Mouse (Mus musculus) stomach, embryonic 15.5 days (tissue): ENCODE results near the gene Sbp. TPM values are rescaled to one million over a fixed set of nuclear protein-coding genes. Genes with fewer than 3 reads are reported as not detected.

Experiments used
- ATAC-seq: fragments of 200-750 bp; cut with Nextera tagmentation; 2 replicates; pipeline ENCODE4 v1.8.0; 2017; ENCODE audit warnings: low read depth, moderate number of reproducible peaks, moderate TSS enrichment; ENCODE audit not compliant: insufficient read depth, low FRiP score
- H3K27ac ChIP-seq: fragments of 300-500 bp; sonication (generic); 2 replicates; pipeline ENCODE4 v1.5.1; 2015; ENCODE audit warnings: mild to moderate bottlenecking, inconsistent platforms
- H3K27me3 ChIP-seq: fragments of 300-500 bp; sonication (generic); replicated peaks from 2 replicates; pipeline ENCODE4 v1.6.1; 2015; ENCODE audit warnings: inconsistent platforms
- H3K36me3 ChIP-seq: fragments of 300-500 bp; sonication (generic); 2 replicates; pipeline ENCODE4 v1.6.1; 2015; ENCODE audit warnings: inconsistent platforms
- H3K4me1 ChIP-seq: fragments of 300-500 bp; sonication (generic); 2 replicates; pipeline ENCODE4 v1.6.1; 2015; ENCODE audit warnings: inconsistent platforms
- H3K4me2 ChIP-seq: fragments of 300-500 bp; sonication (generic); 2 replicates; pipeline ENCODE4 v1.6.1; 2015; ENCODE audit warnings: mild to moderate bottlenecking, inconsistent platforms
- H3K4me3 ChIP-seq: fragments of 300-500 bp; sonication (generic); replicated peaks from 2 replicates; pipeline ENCODE4 v1.5.1; 2015; ENCODE audit warnings: inconsistent platforms
- H3K9ac ChIP-seq: fragments of 300-500 bp; sonication (generic); 2 replicates; pipeline ENCODE4 v1.6.1; 2015; ENCODE audit warnings: inconsistent platforms
- H3K9me3 ChIP-seq: fragments of 300-500 bp; sonication (generic); 2 replicates; pipeline ENCODE4 v1.6.1; 2016; ENCODE audit warnings: inconsistent platforms
- WGBS: fragments of 180-500 bp; shearing (Covaris S2); methylation state at CpG from one replicate; pipeline ENCODE4 v1.1.7; 2015; 5-methylcytosine and 5-hydroxymethylcytosine counted together
- polyA plus RNA-seq: library from polyadenylated mRNA; unstranded; fragments of >200 nt; fragmentation: Nextera tagmentation; extraction: Ambion mirVana; gene quantifications from 2 replicates; pipeline ENCODE4 v1.2.1, GENCODE M21; 2015

Sbp gene
- polyA plus RNA-seq, 1 experiment from 2014 or later: not detected

- ATAC-seq: peak; percentile 73; the same call in 1 of the 2 replicates
- Histone ChIP-seq H3K27me3 (no peaks in the 10 kb centered on the region), H3K4me1 (peaks cover 13% of the 10 kb centered on the region), H3K9ac (peak overlapping the region; percentile 29; the same call in 1 of the 2 replicates), H3K27ac (no peak overlapping the region), H3K36me3 (no peaks in the 10 kb centered on the region), H3K4me3 (peak overlapping the region; percentile 28), H3K4me2 (peak overlapping the region; percentile 68), H3K9me3 (no peaks in the 10 kb centered on the region)
- 12% methylated on average over 31 of the region's 31 CpGs for WGBS
These were observed 52.3 kb downstream of the Sbp start for GRCm38 (mm10) chr17:23993559-23994428.

- WGBS: 75% methylated on average over 7 of the region's 7 CpGs
- Histone ChIP-seq H3K4me2 (no peak overlapping the region), H3K36me3 (no peaks in the 10 kb centered on the region), H3K4me3 (no peak overlapping the region), H3K27ac (no peak overlapping the region), H3K9ac (no peak overlapping the region), H3K27me3 (no peaks in the 10 kb centered on the region), H3K4me1 (peaks cover 13% of the 10 kb centered on the region), H3K9me3 (no peaks in the 10 kb centered on the region)
- ATAC-seq: no peak
These were observed 53.2 kb downstream of the Sbp start for GRCm38 (mm10) chr17:23994667-23995066.

Other genes with a start within 250 kb of the Sbp start
- gene 1520401A03Rik, start 218.9 kb upstream of the Sbp start, polyA plus RNA-seq: 0.06 and 0.22 TPM in 2 replicates
- 47.4 and 49.9 TPM in 2 replicates for gene Pkmyt1, start 215.3 kb upstream of the Sbp start, polyA plus RNA-seq
- 22.6 and 23.2 TPM in 2 replicates for gene Paqr4, start 200.8 kb upstream of the Sbp start, polyA plus RNA-seq
- gene Kremen2, start 195.8 kb upstream of the Sbp start, polyA plus RNA-seq: 0.49 and 0.74 TPM in 2 replicates
- 48.9 and 50.5 TPM in 2 replicates for gene Flywch1, start 170.1 kb upstream of the Sbp start, polyA plus RNA-seq
- 18.1 and 23.5 TPM in 2 replicates for gene Flywch2, start 155.6 kb upstream of the Sbp start, polyA plus RNA-seq
- 448 and 501 TPM in 2 replicates for gene Srrm2, start 151.1 kb upstream of the Sbp start, polyA plus RNA-seq
- 938 and 1,022 TPM in 2 replicates for gene Elob, start 112.5 kb upstream of the Sbp start, polyA plus RNA-seq
- gene Prss33, start 105.6 kb upstream of the Sbp start, polyA plus RNA-seq: 0.17 TPM in 1 of 2 replicates, not detected in the other
- gene Prss32, start 97.8 kb upstream of the Sbp start, polyA plus RNA-seq: 2.9 and 4.0 TPM in 2 replicates
- gene Prss41, start 97.5 kb upstream of the Sbp start, polyA plus RNA-seq: 1.6 and 1.9 TPM in 2 replicates
- not detected in 2 replicates for gene Prss21, start 73.6 kb upstream of the Sbp start, polyA plus RNA-seq
- not detected in 2 replicates for gene Dcpp1, start 60.8 kb upstream of the Sbp start, polyA plus RNA-seq
- gene Dcpp2, start 60.8 kb upstream of the Sbp start, polyA plus RNA-seq: not detected in 2 replicates
- not detected in 2 replicates for gene Dcpp3, start 24.2 kb upstream of the Sbp start, polyA plus RNA-seq
- not detected in 2 replicates for gene Sbpl, start 13.6 kb downstream of the Sbp start, polyA plus RNA-seq
- 0.45 TPM in 1 of 2 replicates, not detected in the other for gene Prss30, start 38.9 kb downstream of the Sbp start, polyA plus RNA-seq
- 1.9 and 3.0 TPM in 2 replicates for gene Prss22, start 56.4 kb downstream of the Sbp start, polyA plus RNA-seq
- 2.4 and 6.3 TPM in 2 replicates for gene Prss27, start 96.5 kb downstream of the Sbp start, polyA plus RNA-seq
- gene Kctd5, start 131.8 kb downstream of the Sbp start, polyA plus RNA-seq: 58.4 and 61.4 TPM in 2 replicates
- gene Pdpk1, start 209.3 kb downstream of the Sbp start, polyA plus RNA-seq: 36.1 and 38.9 TPM in 2 replicates
- gene Amdhd2, start 222.1 kb downstream of the Sbp start, polyA plus RNA-seq: 25.1 and 29.3 TPM in 2 replicates
- 495 and 512 TPM in 2 replicates for gene Atp6v0c, start 228.0 kb downstream of the Sbp start, polyA plus RNA-seq